Mouse (Mus musculus): ENCODE data around the gene Kcnj10. TPM values are rescaled to one million over a fixed set of nuclear protein-coding genes. Genes with fewer than 3 reads are reported as not detected.

The Kcnj10 gene
- polyA plus RNA-seq, 1 experiment from 2014 or later, result 0.05 TPM

GRCm38 (mm10) chr1:172344820-172345219 lies 3.8 kb downstream of the Kcnj10 start:
- H3K27ac ChIP-seq, result no peak overlapping the region
- no peaks in the 10 kb centered on the region for H3K36me3 ChIP-seq
- H3K27me3 ChIP-seq (ENCODE audit: low read depth, poor library complexity, severe bottlenecking), result peaks cover 56% of the 10 kb centered on the region
- no peak overlapping the region for H3K4me3 ChIP-seq
- DNase-seq (ENCODE audit: low spot score), result no peak
- H3K9me3 ChIP-seq (replicated peaks), result no peaks in the 10 kb centered on the region
- peaks cover 13% of the 10 kb centered on the region for H3K4me1 ChIP-seq
- WGBS, result 86% methylated on average over 7 of the region's 7 CpGs

DNA sequence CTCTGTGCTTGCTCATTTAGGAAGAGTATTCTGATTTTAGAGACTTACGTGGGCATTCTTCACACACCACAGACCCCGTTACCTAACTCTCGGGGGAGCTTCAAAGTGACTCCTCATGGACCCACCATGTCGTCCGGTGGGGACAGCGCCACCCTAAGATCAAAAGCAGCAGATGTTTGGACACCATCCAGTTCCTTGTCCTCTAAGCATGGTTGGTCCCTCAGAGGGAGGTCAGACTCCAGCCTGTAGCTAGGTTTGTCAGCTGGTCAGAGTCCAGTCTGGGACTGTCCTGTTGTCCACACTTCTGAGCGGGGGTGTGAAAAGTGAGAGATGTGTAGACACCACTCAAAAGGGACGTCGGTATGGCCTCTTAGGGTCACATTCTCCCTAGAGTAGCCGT lies 5.7 kb downstream of the Kcnj10 start:
- no peak overlapping the region for H3K4me3 ChIP-seq
- no peaks in the 10 kb centered on the region for H3K9me3 ChIP-seq (replicated peaks)
- H3K27me3 ChIP-seq (ENCODE audit: low read depth, poor library complexity, severe bottlenecking), result peaks cover 56% of the 10 kb centered on the region
- DNase-seq (ENCODE audit: low spot score), result no peak
- H3K27ac ChIP-seq, result no peak overlapping the region
- H3K36me3 ChIP-seq, result no peaks in the 10 kb centered on the region
- WGBS, result 85% methylated on average over 10 of the region's 10 CpGs
- peaks cover 14% of the 10 kb centered on the region for H3K4me1 ChIP-seq

GRCm38 (mm10) chr1:172347382-172347781 lies 6.4 kb downstream of the Kcnj10 start:
- Histone ChIP-seq H3K9me3 (replicated peaks) (no peaks in the 10 kb centered on the region), H3K36me3 (no peaks in the 10 kb centered on the region), H3K4me3 (no peak overlapping the region), H3K27ac (no peak overlapping the region), H3K4me1 (peaks cover 14% of the 10 kb centered on the region), H3K27me3 (ENCODE audit: low read depth, poor library complexity, severe bottlenecking) (peaks cover 54% of the 10 kb centered on the region)
- no peak for DNase-seq (ENCODE audit: low spot score)
- 92% methylated on average over 12 of the region's 12 CpGs for WGBS

- peaks cover 49% of the 10 kb centered on the region for H3K27me3 ChIP-seq (ENCODE audit: low read depth, poor library complexity, severe bottlenecking)
- 59% methylated on average over 5 of the region's 5 CpGs for WGBS
- DNase-seq (ENCODE audit: low spot score), result no peak
- H3K36me3 ChIP-seq, result no peaks in the 10 kb centered on the region
- peak overlapping the region; percentile 67; the same call in 1 of the 2 replicates for H3K27ac ChIP-seq
- H3K4me3 ChIP-seq, result no peak overlapping the region
- H3K9me3 ChIP-seq (replicated peaks), result no peaks in the 10 kb centered on the region
- peaks cover 14% of the 10 kb centered on the region for H3K4me1 ChIP-seq
Observed at GRCm38 (mm10) chr1:172349504-172349903, 8.5 kb downstream of the Kcnj10 start.

- Histone ChIP-seq H3K27ac (peak overlapping the region; percentile 67; the same call in 1 of the 2 replicates), H3K27me3 (ENCODE audit: low read depth, poor library complexity, severe bottlenecking) (peaks cover 55% of the 10 kb centered on the region)
- 19% methylated on average over 19 of the region's 19 CpGs for WGBS
Observed at GRCm38 (mm10) chr1:172349916-172350812, 9.2 kb downstream of the Kcnj10 start.

DNA sequence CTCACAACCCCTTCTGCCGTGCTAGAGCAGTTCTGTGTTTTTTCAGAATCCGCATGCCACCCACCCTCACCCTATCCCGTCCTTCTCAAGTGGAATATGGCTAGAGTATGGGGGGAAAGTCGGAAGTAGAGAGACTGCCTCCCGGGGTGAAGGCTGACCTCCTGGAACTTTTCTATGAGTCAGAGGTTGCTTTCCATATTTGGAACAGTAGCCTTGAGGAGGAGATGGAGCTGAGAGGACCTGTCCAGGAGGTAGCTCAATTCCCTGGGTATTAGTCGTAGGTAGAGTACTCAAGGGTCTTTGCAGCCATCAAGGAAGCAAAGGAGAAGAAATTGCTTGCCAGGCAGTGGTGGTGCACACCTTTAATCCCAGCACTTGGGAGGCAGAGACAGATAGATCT lies 11.0 kb downstream of the Kcnj10 start:
- DNase-seq (ENCODE audit: low spot score), result no peak
- Histone ChIP-seq H3K4me3 (no peak overlapping the region), H3K9me3 (replicated peaks) (no peaks in the 10 kb centered on the region), H3K4me1 (peaks cover 16% of the 10 kb centered on the region), H3K27ac (no peak overlapping the region), H3K36me3 (no peaks in the 10 kb centered on the region), H3K27me3 (ENCODE audit: low read depth, poor library complexity, severe bottlenecking) (peaks cover 61% of the 10 kb centered on the region)
- WGBS, result 85% methylated on average over 6 of the region's 6 CpGs

More at GRCm38 (mm10) chr1:172349916-172350812, 9.2 kb downstream of the Kcnj10 start:
- Histone ChIP-seq H3K4me1 (peaks cover 14% of the 10 kb centered on the region), H3K4me3 (no peak overlapping the region), H3K9me3 (replicated peaks) (no peaks in the 10 kb centered on the region), H3K36me3 (no peaks in the 10 kb centered on the region)
- DNase-seq (ENCODE audit: low spot score), result peak; percentile 65

- 87% methylated on average over 3 of the region's 3 CpGs for WGBS
- H3K9me3 ChIP-seq (replicated peaks), result no peaks in the 10 kb centered on the region
- no peak overlapping the region for H3K27ac ChIP-seq
- no peaks in the 10 kb centered on the region for H3K36me3 ChIP-seq
- H3K4me1 ChIP-seq, result peaks cover 16% of the 10 kb centered on the region
- DNase-seq (ENCODE audit: low spot score), result no peak
- peaks cover 64% of the 10 kb centered on the region for H3K27me3 ChIP-seq (ENCODE audit: low read depth, poor library complexity, severe bottlenecking)
- H3K4me3 ChIP-seq, result no peak overlapping the region
Observed at GRCm38 (mm10) chr1:172352453-172352852, 11.4 kb downstream of the Kcnj10 start.

GRCm38 (mm10) chr1:172355336-172355735 lies 14.3 kb downstream of the Kcnj10 start:
- H3K4me3 ChIP-seq, result no peak overlapping the region
- H3K9me3 ChIP-seq (replicated peaks), result no peaks in the 10 kb centered on the region
- peaks cover 7% of the 10 kb centered on the region for H3K4me1 ChIP-seq
- H3K36me3 ChIP-seq, result no peaks in the 10 kb centered on the region
- H3K27ac ChIP-seq, result no peak overlapping the region
- 64% methylated on average over 3 of the region's 3 CpGs for WGBS
- no peak for DNase-seq (ENCODE audit: low spot score)
- peaks cover 47% of the 10 kb centered on the region for H3K27me3 ChIP-seq (ENCODE audit: low read depth, poor library complexity, severe bottlenecking)

DNA sequence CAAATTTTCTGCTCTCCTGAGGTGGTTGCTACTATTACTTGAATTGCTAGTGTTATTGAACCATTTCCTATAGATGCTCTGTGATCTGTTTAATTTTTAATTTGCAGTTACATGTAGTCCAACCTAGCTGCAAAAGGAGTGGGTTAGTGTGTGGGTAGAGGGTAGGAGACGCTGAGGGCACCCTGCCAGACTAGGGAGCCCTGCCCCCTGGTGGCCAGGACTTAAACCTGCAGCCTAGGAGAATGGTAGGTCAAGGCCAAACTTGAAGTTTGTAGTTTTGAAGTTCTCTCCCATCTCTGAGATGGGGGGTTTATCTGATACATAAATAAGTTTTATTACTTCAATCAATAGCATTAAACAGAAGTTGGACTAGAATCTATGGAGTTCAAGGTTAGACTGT lies 16.5 kb downstream of the Kcnj10 start:
- no peak overlapping the region for H3K27ac ChIP-seq
- H3K36me3 ChIP-seq, result no peaks in the 10 kb centered on the region
- H3K9me3 ChIP-seq (replicated peaks), result no peaks in the 10 kb centered on the region
- 5% methylated on average over 1 of the region's 1 CpGs for WGBS
- peak; percentile 59 for DNase-seq (ENCODE audit: low spot score)
- no peak overlapping the region for H3K4me3 ChIP-seq
- H3K4me1 ChIP-seq, result peaks cover 2% of the 10 kb centered on the region; the same call in 1 of the 2 replicates
- H3K27me3 ChIP-seq (ENCODE audit: low read depth, poor library complexity, severe bottlenecking), result peaks cover 27% of the 10 kb centered on the region; the same call in 1 of the 2 replicates

DNA sequence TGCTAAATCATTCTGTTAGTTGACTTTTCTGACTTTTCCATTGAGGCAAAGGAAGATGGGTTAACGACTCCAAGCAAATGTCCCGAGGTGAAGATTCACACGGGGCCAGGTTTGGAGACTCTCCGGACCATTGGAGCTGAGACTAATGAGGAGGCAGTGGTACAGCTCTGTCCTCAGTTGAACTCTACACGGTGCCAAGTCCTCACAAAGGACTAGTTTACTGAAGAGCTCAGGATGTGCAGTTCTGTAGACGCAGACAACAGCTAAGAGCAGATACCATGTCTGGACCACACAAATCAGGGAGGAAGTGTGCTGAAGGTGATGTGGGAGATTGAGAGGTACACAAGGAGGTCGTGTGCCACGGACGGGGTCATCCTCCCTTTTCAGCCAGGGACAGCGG lies 17.3 kb downstream of the Kcnj10 start:
- Histone ChIP-seq H3K27ac (no peak overlapping the region), H3K4me3 (no peak overlapping the region), H3K27me3 (ENCODE audit: low read depth, poor library complexity, severe bottlenecking) (peaks cover 20% of the 10 kb centered on the region; the same call in 1 of the 2 replicates), H3K36me3 (no peaks in the 10 kb centered on the region), H3K9me3 (replicated peaks) (no peaks in the 10 kb centered on the region), H3K4me1 (peaks cover 2% of the 10 kb centered on the region; the same call in 1 of the 2 replicates)
- no peak for DNase-seq (ENCODE audit: low spot score)
- WGBS, result 86% methylated on average over 10 of the region's 10 CpGs

- 17% methylated on average over 6 of the region's 6 CpGs for WGBS
- no peak for DNase-seq (ENCODE audit: low spot score)
- Histone ChIP-seq H3K27ac (no peak overlapping the region), H3K4me1 (peaks cover 5% of the 10 kb centered on the region; the same call in 1 of the 2 replicates), H3K36me3 (no peaks in the 10 kb centered on the region), H3K4me3 (no peak overlapping the region), H3K27me3 (ENCODE audit: low read depth, poor library complexity, severe bottlenecking) (peaks cover 9% of the 10 kb centered on the region), H3K9me3 (replicated peaks) (no peaks in the 10 kb centered on the region)
Observed at GRCm38 (mm10) chr1:172364684-172365083, 23.7 kb downstream of the Kcnj10 start.

DNA sequence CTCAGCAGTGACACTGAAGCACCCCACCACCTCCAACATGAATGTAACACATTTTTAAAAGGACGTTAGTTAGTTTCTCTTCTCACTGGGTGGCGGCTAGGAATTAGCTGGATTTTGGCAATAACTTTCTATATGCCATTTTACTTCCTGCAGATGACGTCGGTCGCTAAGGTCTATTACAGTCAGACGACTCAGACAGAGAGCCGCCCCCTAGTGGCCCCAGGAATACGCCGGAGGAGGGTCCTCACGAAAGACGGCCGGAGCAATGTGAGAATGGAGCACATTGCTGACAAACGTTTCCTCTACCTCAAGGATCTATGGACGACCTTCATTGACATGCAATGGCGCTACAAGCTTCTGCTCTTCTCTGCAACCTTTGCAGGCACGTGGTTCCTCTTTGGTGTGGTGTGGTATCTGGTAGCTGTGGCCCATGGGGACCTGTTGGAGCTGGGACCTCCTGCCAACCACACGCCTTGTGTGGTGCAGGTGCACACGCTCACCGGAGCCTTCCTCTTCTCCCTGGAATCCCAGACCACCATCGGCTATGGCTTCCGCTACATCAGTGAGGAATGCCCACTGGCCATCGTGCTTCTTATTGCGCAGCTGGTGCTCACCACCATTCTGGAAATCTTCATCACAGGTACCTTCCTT lies 27.9 kb downstream of the Kcnj10 start:
- DNase-seq (ENCODE audit: low spot score), result peak; percentile 80
- no peak overlapping the region for H3K27ac ChIP-seq
- no peaks in the 10 kb centered on the region for H3K36me3 ChIP-seq
- no peak overlapping the region for H3K4me3 ChIP-seq
- H3K4me1 ChIP-seq, result peaks cover 5% of the 10 kb centered on the region; the same call in 1 of the 2 replicates
- H3K9me3 ChIP-seq (replicated peaks), result no peaks in the 10 kb centered on the region
- 28% methylated on average over 23 of the region's 23 CpGs for WGBS
- H3K27me3 ChIP-seq (ENCODE audit: low read depth, poor library complexity, severe bottlenecking), result peaks cover 15% of the 10 kb centered on the region

GRCm38 (mm10) chr1:172376198-172376667 lies 35.2 kb downstream of the Kcnj10 start, which contains the start of gene Pigm:
Gene Pigm (plus strand): TSS chr1:172376546.
- peak; percentile 98 for DNase-seq (ENCODE audit: low spot score)
- H3K4me3 ChIP-seq, result peak within 1 kb of the TSS; percentile 86
- H3K9me3 ChIP-seq (replicated peaks), result no peaks in the 10 kb centered on the region
- no peaks in the 10 kb centered on the region for H3K27me3 ChIP-seq (ENCODE audit: low read depth, poor library complexity, severe bottlenecking)
- peak within 1 kb of the TSS; percentile 86 for H3K27ac ChIP-seq
- H3K4me1 ChIP-seq, result peaks cover 15% of the 10 kb centered on the region
- under 1% methylated on average over 39 of the region's 39 CpGs for WGBS
- H3K36me3 ChIP-seq, result peaks cover 35% of the 10 kb centered on the region

All from limb, embryonic 10.5 days (tissue).